Mouse (Mus musculus): ENCODE data around the gene Tex50. TPM values are rescaled to one million over a fixed set of nuclear protein-coding genes. Genes with fewer than 3 reads are reported as not detected.

Gene Tex50
- 0.32 TPM in 2 replicates for polyA plus RNA-seq (2015; fragmentation: Nextera tagmentation; extraction: Ambion mirVana)

DNA sequence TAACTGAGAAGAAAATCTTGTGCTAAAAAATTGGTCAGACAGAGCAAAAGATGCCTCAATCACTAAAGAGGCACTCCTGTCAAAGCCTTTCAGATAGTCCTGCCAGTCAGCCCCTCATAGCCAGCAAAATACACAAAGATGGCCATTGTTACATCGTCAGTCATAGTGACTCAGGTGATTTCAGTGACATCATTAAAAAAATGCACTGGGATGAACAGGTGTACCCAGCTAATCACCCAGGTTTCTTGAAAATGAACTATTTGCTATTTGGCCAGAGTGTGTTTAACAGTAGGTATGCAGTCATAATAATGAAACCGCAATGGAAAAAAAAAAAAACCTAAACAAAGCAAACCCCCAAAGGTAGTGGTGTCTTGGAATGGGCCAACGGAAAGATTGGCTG lies at the start of gene Tex50:
Gene Tex50 (minus strand): TSS at position 101 of the 400 bp plus-strand sequence.

DNA sequence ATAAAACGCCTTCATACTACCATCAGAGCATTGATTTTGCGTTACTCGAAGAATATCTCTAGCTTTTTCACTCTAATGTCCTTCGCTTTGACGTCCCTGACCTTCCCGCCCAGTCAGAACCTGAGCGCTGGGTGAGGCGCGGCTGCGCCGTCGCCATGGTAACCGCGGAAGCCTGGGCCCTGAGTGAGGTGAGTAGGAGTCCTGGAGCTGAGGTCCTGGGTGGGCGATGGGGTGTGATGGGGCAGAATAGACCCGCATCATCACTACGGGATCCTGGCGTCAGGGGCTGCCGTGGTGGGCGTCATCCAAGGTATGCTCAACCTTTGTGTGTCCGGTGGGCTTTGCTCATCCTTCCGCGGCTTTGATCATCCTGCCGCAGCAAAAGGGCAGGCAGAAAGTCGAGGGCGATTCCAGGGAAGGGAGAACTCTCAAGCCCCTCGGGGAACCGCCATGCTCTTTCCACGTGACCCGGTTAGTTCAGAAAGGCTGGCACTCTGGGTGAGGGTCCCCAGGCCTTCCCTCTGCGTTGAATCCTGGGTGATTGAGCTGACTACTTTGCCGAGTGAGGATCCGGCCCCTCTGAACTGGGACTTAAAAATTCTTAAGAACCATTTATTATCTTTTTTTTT lies 16.5 kb downstream of the Tex50 start, which contains the start of gene Ankrd45:
Gene Ankrd45 (plus strand): TSS at position 161 of the 629 bp plus-strand sequence.

GRCm38 (mm10) chr1:161130726-161131664 lies 28.1 kb downstream of the Tex50 start, which contains the start of gene Klhl20:
Klhl20 (minus strand) TSS chr1:161131511.

Other genes with a start within 250 kb of the Tex50 start
- gene Serpinc1, start 180.7 kb downstream of the Tex50 start, polyA plus RNA-seq (2015; fragmentation: Nextera tagmentation; extraction: Ambion mirVana): 2.8 and 3.7 TPM in 2 replicates
- 9.1 and 11.1 TPM in 2 replicates for gene Zbtb37, start 124.5 kb downstream of the Tex50 start, polyA plus RNA-seq (2015; fragmentation: Nextera tagmentation; extraction: Ambion mirVana)
- 20.1 and 21.2 TPM in 2 replicates for gene Dars2, start 88.7 kb downstream of the Tex50 start, polyA plus RNA-seq (2015; fragmentation: Nextera tagmentation; extraction: Ambion mirVana)
- gene Cenpl, start 88.6 kb downstream of the Tex50 start, polyA plus RNA-seq (2015; fragmentation: Nextera tagmentation; extraction: Ambion mirVana): 5.0 and 5.2 TPM in 2 replicates
- gene Klhl20, start 27.8 kb downstream of the Tex50 start, polyA plus RNA-seq (2015; fragmentation: Nextera tagmentation; extraction: Ambion mirVana): 15.2 and 17.7 TPM in 2 replicates
- gene Ankrd45, start 16.6 kb downstream of the Tex50 start, polyA plus RNA-seq (2015; fragmentation: Nextera tagmentation; extraction: Ambion mirVana): 16.0 and 18.8 TPM in 2 replicates
- gene Prdx6, start 91.9 kb upstream of the Tex50 start, polyA plus RNA-seq (2015; fragmentation: Nextera tagmentation; extraction: Ambion mirVana): 275 and 287 TPM in 2 replicates
- gene Tnfsf4, start 236.1 kb upstream of the Tex50 start, polyA plus RNA-seq (2015; fragmentation: Nextera tagmentation; extraction: Ambion mirVana): not detected in 2 replicates

All from neural tube, postnatal 0 days (tissue).